Mouse (Mus musculus): ENCODE measurements around the gene Zfpm1.
"Not testable (repeated sequence)": the region's sequence is repeated elsewhere in the genome, so short reads cannot be mapped to it uniquely, and the experiment has no call there.

Zfpm1 gene

GRCm38 (mm10) chr8:122323951-122324402, 42.0 kb downstream of the Zfpm1 start:
- not testable (repeated sequence) for DNase-seq (ENCODE audit: low spot score in 2 of 2)

- no peak for DNase-seq (ENCODE audit: low spot score in 2 of 2)
These were observed 43.3 kb downstream of the Zfpm1 start for GRCm38 (mm10) chr8:122325196-122325595.

GRCm38 (mm10) chr8:122326114-122326542, 44.2 kb downstream of the Zfpm1 start:
- DNase-seq (ENCODE audit: low spot score in 2 of 2): no peak

- no peak for DNase-seq (ENCODE audit: low spot score in 2 of 2)
These were observed 47.1 kb downstream of the Zfpm1 start for GRCm38 (mm10) chr8:122329072-122329471.

GRCm38 (mm10) chr8:122329553-122330239, 47.8 kb downstream of the Zfpm1 start:
- no peak for DNase-seq (ENCODE audit: low spot score in 2 of 2)

- DNase-seq (ENCODE audit: low spot score in 2 of 2): no peak
These were observed 48.6 kb downstream of the Zfpm1 start for GRCm38 (mm10) chr8:122330446-122331133.

GRCm38 (mm10) chr8:122331134-122331523, 49.2 kb downstream of the Zfpm1 start:
- no peak for DNase-seq (ENCODE audit: low spot score in 2 of 2)

GRCm38 (mm10) chr8:122332753-122333506, 51.0 kb downstream of the Zfpm1 start:
- DNase-seq (ENCODE audit: low spot score in 2 of 2): peak; percentile 76 to 85

- no peak for DNase-seq (ENCODE audit: low spot score in 2 of 2)
These were observed 51.6 kb downstream of the Zfpm1 start for GRCm38 (mm10) chr8:122333531-122333930.

- DNase-seq (ENCODE audit: low spot score in 2 of 2): no peak
These were observed 53.0 kb downstream of the Zfpm1 start for GRCm38 (mm10) chr8:122334791-122335490.

- DNase-seq (ENCODE audit: low spot score in 2 of 2): no peak
These were observed 53.8 kb downstream of the Zfpm1 start for GRCm38 (mm10) chr8:122335638-122336250.

GRCm38 (mm10) chr8:122336251-122336910, 54.4 kb downstream of the Zfpm1 start:
- no peak for DNase-seq (ENCODE audit: low spot score in 2 of 2)

- no peak for DNase-seq (ENCODE audit: low spot score in 2 of 2)
These were observed 56.9 kb downstream of the Zfpm1 start for GRCm38 (mm10) chr8:122338852-122339251.

GRCm38 (mm10) chr8:122340761-122341160, 58.8 kb downstream of the Zfpm1 start:
- no peak for DNase-seq (ENCODE audit: low spot score in 2 of 2)

- DNase-seq (ENCODE audit: low spot score in 2 of 2): no peak
These were observed 59.8 kb downstream of the Zfpm1 start for GRCm38 (mm10) chr8:122341790-122342189.

GRCm38 (mm10) chr8:122342362-122342761, 60.4 kb downstream of the Zfpm1 start:
- no peak for DNase-seq (ENCODE audit: low spot score in 2 of 2)

GRCm38 (mm10) chr8:122342806-122343209, 60.9 kb downstream of the Zfpm1 start:
- DNase-seq (ENCODE audit: low spot score in 2 of 2): no peak

GRCm38 (mm10) chr8:122343341-122343740, 61.4 kb downstream of the Zfpm1 start:
- no peak for DNase-seq (ENCODE audit: low spot score in 2 of 2)

- no peak for DNase-seq (ENCODE audit: low spot score in 2 of 2)
These were observed 61.8 kb downstream of the Zfpm1 start for GRCm38 (mm10) chr8:122343758-122344157.

GRCm38 (mm10) chr8:122344219-122344618, 62.3 kb downstream of the Zfpm1 start:
- DNase-seq (ENCODE audit: low spot score in 2 of 2): no peak

All from spleen, postnatal 14 days (tissue).